9 mouse cellular contexts compared by ENCODE assay signal in the genomic region with DNA sequence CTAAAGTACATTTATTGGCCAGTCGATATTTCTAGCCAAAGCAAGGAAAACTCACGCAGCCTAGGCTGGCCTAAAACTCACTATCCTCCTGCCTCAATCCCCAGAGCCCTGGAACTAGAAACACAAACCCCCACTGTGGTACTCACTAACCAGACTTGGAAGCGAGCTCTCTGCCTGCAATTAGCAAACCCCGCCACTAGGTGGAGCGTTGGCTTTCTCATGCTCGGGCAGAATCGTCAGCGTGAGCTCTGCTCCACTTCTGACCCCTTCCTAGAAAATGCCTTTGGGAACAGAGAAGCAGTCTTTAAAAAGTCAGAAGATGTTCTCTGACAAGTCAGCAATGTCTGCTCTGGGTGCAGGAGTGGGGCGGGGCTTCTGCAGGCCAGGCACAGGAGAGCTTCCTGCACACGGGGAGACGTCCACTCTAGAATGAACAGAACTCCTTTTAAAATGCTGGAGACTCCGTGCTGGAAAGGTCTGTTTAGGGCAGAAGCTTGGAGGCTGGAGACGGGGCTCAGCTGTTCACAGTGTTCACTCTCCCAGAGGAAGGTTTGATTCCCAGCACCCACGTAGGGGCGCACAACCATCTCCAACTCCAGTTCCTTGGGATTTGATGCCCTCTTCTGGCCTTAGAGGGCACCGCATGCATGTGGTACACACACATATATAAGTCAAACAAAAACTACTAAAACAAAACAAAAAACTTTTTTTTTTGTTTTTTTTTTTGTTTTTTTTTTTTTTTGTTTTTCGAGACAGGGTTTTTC. TPM values are rescaled to one million over a fixed set of nuclear protein-coding genes. Genes with fewer than 3 reads are reported as not detected.
A peak's percentile ranks its signal among the peaks of the same experiment; 100 is the strongest.
DNase-seq lines count a peak whose midpoint lies in the region; ATAC-seq and TF ChIP-seq lines count a peak whose summit lies in the region.
"Had no signal": no experiment of that assay in that cellular context is flagged by ENCODE, and none has a peak within 500 bp of the region (broad histone marks: within the 10 kb centered on the region; RNA-seq: fewer than 3 reads in every experiment).

No protein-coding gene starts in this region.

- no peak for TF ChIP-seq POLR2A in brain, embryonic 14.5 days (IDR thresholded peaks at IDR 0.05; ENCODE audit: borderline replicate concordance, extremely low read depth, insufficient read depth, insufficient read length, poor library complexity, severe bottlenecking)

- H3K27ac ChIP-seq in forebrain, embryonic 10.5 days = no peak overlapping the region
- no peak overlapping the region for H3K27ac ChIP-seq in forebrain, embryonic 12.5 days
- H3K27ac ChIP-seq in midbrain, embryonic 14.5 days (replicated peaks; ENCODE audit: low read depth, low read length) = no peak overlapping the region
- H3K27ac ChIP-seq in midbrain, embryonic 13.5 days = no peak overlapping the region

- peaks cover 33% of the 10 kb centered on the region for H3K4me1 ChIP-seq in forebrain, embryonic 10.5 days
- peaks cover 16% of the 10 kb centered on the region for H3K4me1 ChIP-seq in forebrain, embryonic 12.5 days
- H3K4me1 ChIP-seq in midbrain, embryonic 14.5 days (ENCODE audit: control insufficient read depth, insufficient read depth, low read length) = 0 out of 2 replicates have a peak, but pooled peaks cover 4% of the 10 kb centered on the region
- peaks cover 12% of the 10 kb centered on the region for H3K4me1 ChIP-seq in midbrain, embryonic 13.5 days (replicated peaks)

- peaks cover 6% of the 10 kb centered on the region; the same call in 1 of the 2 replicates for H3K9me3 ChIP-seq in forebrain, embryonic 10.5 days
- 0 out of 2 replicates have a peak, but pooled peaks cover 6% of the 10 kb centered on the region for H3K9me3 ChIP-seq in forebrain, embryonic 12.5 days
- no peaks in the 10 kb centered on the region for H3K9me3 ChIP-seq in midbrain, embryonic 14.5 days (ENCODE audit: control insufficient read depth, low read length)
- H3K9me3 ChIP-seq in midbrain, embryonic 13.5 days = no peaks in the 10 kb centered on the region

- 74% methylated on average over 17 of the region's 17 CpGs for WGBS in forebrain, embryonic 10.5 days
- WGBS in forebrain, embryonic 12.5 days = 72% methylated on average over 17 of the region's 17 CpGs
- WGBS in midbrain, embryonic 14.5 days = 71% methylated on average over 17 of the region's 17 CpGs
- WGBS in midbrain, embryonic 13.5 days = 76% methylated on average over 17 of the region's 17 CpGs

- no peaks in the 10 kb centered on the region for H3K36me3 ChIP-seq in forebrain, embryonic 10.5 days (replicated peaks)
- no peaks in the 10 kb centered on the region for H3K36me3 ChIP-seq in forebrain, embryonic 12.5 days (replicated peaks)
- no peaks in the 10 kb centered on the region for H3K36me3 ChIP-seq in midbrain, embryonic 14.5 days (ENCODE audit: control insufficient read depth, insufficient read depth, low read length)
- no peaks in the 10 kb centered on the region for H3K36me3 ChIP-seq in midbrain, embryonic 13.5 days

- no peak for ATAC-seq in forebrain, embryonic 12.5 days (ENCODE audit: low FRiP score)
- ATAC-seq in midbrain, embryonic 14.5 days (ENCODE audit: low FRiP score, low TSS enrichment) = no peak
- ATAC-seq in midbrain, embryonic 13.5 days = no peak

- H3K4me3 ChIP-seq in forebrain, embryonic 10.5 days = no peak overlapping the region
- no peak overlapping the region for H3K4me3 ChIP-seq in forebrain, embryonic 12.5 days (replicated peaks)
- no peak overlapping the region for H3K4me3 ChIP-seq in midbrain, embryonic 14.5 days (replicated peaks; ENCODE audit: low read depth, low read length)
- no peak overlapping the region for H3K4me3 ChIP-seq in midbrain, embryonic 13.5 days (replicated peaks)
- H3K4me3 ChIP-seq: myocyte had no signal

- H3K27me3 ChIP-seq in forebrain, embryonic 10.5 days (ENCODE audit: poor library complexity, severe bottlenecking) = peaks cover 21% of the 10 kb centered on the region
- H3K27me3 ChIP-seq in forebrain, embryonic 12.5 days = peaks cover 10% of the 10 kb centered on the region; the same call in 1 of the 2 replicates
- H3K27me3 ChIP-seq in midbrain, embryonic 14.5 days (ENCODE audit: control insufficient read depth, insufficient read depth, low read length) = no peaks in the 10 kb centered on the region
- H3K27me3 ChIP-seq in midbrain, embryonic 13.5 days = no peaks in the 10 kb centered on the region

- DNase-seq in forebrain, embryonic 10.5 days (ENCODE audit: extremely low spot score, low spot score) = peak; percentile 45
- peak; percentile 31 for DNase-seq in midbrain, embryonic 14.5 days
- DNase-seq in brain, embryonic 14.5 days (ENCODE audit: low read depth) = no peak
- DNase-seq in lung, postnatal 36 days = peak; percentile 70
- DNase-seq in ovary, postnatal 14 days (ENCODE audit: low spot score) = no peak
- DNase-seq in retina, embryonic 14.5 days (ENCODE audit: low spot score) = no peak

- no peak overlapping the region for H3K4me2 ChIP-seq in forebrain, embryonic 12.5 days
- H3K4me2 ChIP-seq in midbrain, embryonic 14.5 days (ENCODE audit: low read length) = no peak overlapping the region
- no peak overlapping the region for H3K4me2 ChIP-seq in midbrain, embryonic 13.5 days (replicated peaks)

- TF ChIP-seq CTCF in brain, embryonic 14.5 days (IDR thresholded peaks at IDR 0.05; ENCODE audit: borderline replicate concordance, extremely low read depth, insufficient read depth, insufficient read length) = peak; percentile 55; the same call in 1 of the 2 replicates

- no peak overlapping the region for H3K9ac ChIP-seq in forebrain, embryonic 12.5 days
- no peak overlapping the region for H3K9ac ChIP-seq in midbrain, embryonic 14.5 days (replicated peaks; ENCODE audit: low read length)
- no peak overlapping the region for H3K9ac ChIP-seq in midbrain, embryonic 13.5 days (replicated peaks)

RNA-seq across cellular contexts. Expression of a gene that starts 8.8 kb away (rescaled TPM):
- 29.0 and 31.3 TPM in 2 replicates for polyA plus RNA-seq in forebrain, embryonic 10.5 days (2016; fragmentation: Nextera tagmentation; extraction: Ambion mirVana)
- 16.0 and 18.2 TPM in 2 replicates for polyA plus RNA-seq in forebrain, embryonic 12.5 days (2016; fragmentation: Nextera tagmentation; extraction: Ambion mirVana)
- polyA plus RNA-seq in midbrain, embryonic 14.5 days (2014; fragmentation: Nextera tagmentation; extraction: Ambion mirVana) = 7.9 and 9.8 TPM in 2 replicates
- 5.6 and 6.7 TPM in 2 replicates for polyA plus RNA-seq in midbrain, embryonic 13.5 days (2015; fragmentation: Nextera tagmentation; extraction: Ambion mirVana)
- polyA plus RNA-seq in brain, embryonic 14.5 days (2012; rRNA removed) = 10.3 and 13.4 TPM in 2 replicates

Comparison
In these comparisons a context has a peak if more than half of its experiments do, and no peak if none do; other contexts are left out.
1. DNase-seq: peak in forebrain, embryonic 10.5 days (single experiment), midbrain, embryonic 14.5 days (single experiment) and lung, postnatal 36 days (single experiment); none in brain, embryonic 14.5 days (single experiment), ovary, postnatal 14 days (single experiment) and retina, embryonic 14.5 days (single experiment).